Mouse (Mus musculus) neural tube, embryonic 12.5 days (tissue): ENCODE measurements at regions not wholly inside any gene's neighbourhood (a gene's known extent, or its start where the extent isn't known, plus 50 kb on each side); places are given as distances from the start of the nearest gene placed in this dataset.

ENCODE experiments used
- ATAC-seq: fragments of 200-750 bp; cut with Nextera tagmentation; 2 replicates; pipeline ENCODE4 v1.8.0; 2017; ENCODE audit warnings: low read depth, mild to moderate bottlenecking, moderate TSS enrichment, moderate library complexity; ENCODE audit not compliant: low FRiP score
- H3K27ac ChIP-seq: fragments of 300-500 bp; sonication (generic); 2 replicates; pipeline ENCODE4 v1.5.1; 2016
- H3K27me3 ChIP-seq: fragments of 300-500 bp; sonication (generic); replicated peaks from 2 replicates; pipeline ENCODE4 v1.6.1; 2016; ENCODE audit warnings: mild to moderate bottlenecking
- H3K36me3 ChIP-seq: fragments of 300-500 bp; sonication (generic); 2 replicates; pipeline ENCODE4 v1.6.1; 2016; ENCODE audit warnings: mild to moderate bottlenecking
- H3K4me1 ChIP-seq: fragments of 300-500 bp; sonication (generic); 2 replicates; pipeline ENCODE4 v1.6.1; 2016
- H3K4me2 ChIP-seq: fragments of 300-500 bp; sonication (generic); replicated peaks from 2 replicates; pipeline ENCODE4 v1.6.1; 2016; ENCODE audit warnings: mild to moderate bottlenecking
- H3K4me3 ChIP-seq: fragments of 300-500 bp; sonication (generic); 2 replicates; pipeline ENCODE4 v1.5.1; 2016
- H3K9ac ChIP-seq: fragments of 300-500 bp; sonication (generic); 2 replicates; pipeline ENCODE4 v1.6.1; 2016; ENCODE audit warnings: mild to moderate bottlenecking
- H3K9me3 ChIP-seq: fragments of 300-500 bp; sonication (generic); 2 replicates; pipeline ENCODE4 v1.6.1; 2016; ENCODE audit warnings: mild to moderate bottlenecking
- WGBS: fragments of 180-500 bp; shearing (Covaris S2); methylation state at CpG from one replicate; pipeline ENCODE4 v1.1.7; 2016; 5-methylcytosine and 5-hydroxymethylcytosine counted together

DNA sequence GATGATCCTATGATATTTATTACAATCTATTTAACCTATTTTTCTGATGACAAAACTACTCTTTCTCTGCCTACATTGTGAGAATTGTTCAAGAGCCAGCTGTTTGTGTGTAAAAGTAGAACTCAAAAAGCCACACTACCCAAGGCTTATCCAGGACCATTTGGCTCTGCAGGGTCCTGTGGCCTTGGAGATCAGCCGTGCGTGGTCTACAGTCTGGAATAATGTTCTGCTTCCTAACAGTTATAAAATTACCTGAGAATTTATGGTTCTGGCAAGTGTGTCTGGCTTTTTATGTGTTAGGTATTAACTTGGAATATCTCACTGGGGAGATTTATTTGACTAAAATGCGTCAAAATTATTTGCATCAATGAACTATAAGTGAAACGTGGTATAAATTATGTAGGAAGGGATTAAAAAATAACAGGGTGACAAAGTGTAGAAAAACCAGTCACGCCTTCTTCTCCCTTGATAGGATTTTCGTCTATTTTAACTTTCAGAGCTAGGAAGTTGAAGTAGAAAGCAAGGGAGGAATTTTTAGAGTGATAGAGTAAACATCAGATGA is 1789.0 kb upstream of the Gm7489 start:
- Histone ChIP-seq H3K4me1 (no peaks in the 10 kb centered on the region), H3K4me3 (no peak overlapping the region), H3K36me3 (no peaks in the 10 kb centered on the region), H3K4me2 (no peak overlapping the region), H3K9me3 (no peaks in the 10 kb centered on the region), H3K9ac (no peak overlapping the region), H3K27me3 (no peaks in the 10 kb centered on the region), H3K27ac (no peak overlapping the region)
- WGBS: 68% methylated on average over 6 of the region's 6 CpGs
- ATAC-seq: no peak

DNA sequence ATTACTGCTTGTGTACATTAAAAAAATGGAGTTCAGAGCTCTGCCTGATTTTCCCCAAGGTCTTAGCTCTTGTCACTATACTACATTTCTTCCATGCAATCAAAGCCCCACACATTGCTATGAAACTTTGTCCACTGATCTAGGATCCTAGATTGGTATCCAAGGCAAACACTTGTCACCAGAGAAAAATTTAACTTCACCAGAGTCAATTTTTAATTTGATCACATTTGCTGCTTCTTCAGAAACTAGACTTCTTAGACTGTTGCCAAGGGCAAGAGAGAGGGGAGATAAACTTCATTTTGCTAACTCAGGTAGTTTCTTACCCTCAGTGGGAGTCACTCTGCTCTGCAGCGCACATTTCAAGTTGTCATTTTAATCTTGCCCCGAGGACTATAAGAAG is 1775.9 kb upstream of the Gm7489 start:
- no peak for ATAC-seq
- Histone ChIP-seq H3K27me3 (no peaks in the 10 kb centered on the region), H3K4me3 (no peak overlapping the region), H3K4me2 (no peak overlapping the region), H3K27ac (no peak overlapping the region), H3K4me1 (no peaks in the 10 kb centered on the region), H3K36me3 (no peaks in the 10 kb centered on the region), H3K9ac (no peak overlapping the region), H3K9me3 (no peaks in the 10 kb centered on the region)
- 84% methylated on average over 2 of the region's 2 CpGs for WGBS

GRCm38 (mm10) chr15:52114368-52115036 is 1770.2 kb upstream of the Gm7489 start:
- Histone ChIP-seq H3K4me1 (no peaks in the 10 kb centered on the region), H3K27me3 (no peaks in the 10 kb centered on the region), H3K9me3 (no peaks in the 10 kb centered on the region), H3K4me2 (no peak overlapping the region), H3K27ac (no peak overlapping the region), H3K36me3 (no peaks in the 10 kb centered on the region), H3K9ac (no peak overlapping the region), H3K4me3 (no peak overlapping the region)
- 86% methylated on average over 2 of the region's 2 CpGs for WGBS
- no peak for ATAC-seq

GRCm38 (mm10) chr15:52136693-52137092 is 1748.0 kb upstream of the Gm7489 start:
- no peak overlapping the region for H3K27ac ChIP-seq
- WGBS: 78% methylated on average over 3 of the region's 3 CpGs
- H3K9me3 ChIP-seq: no peaks in the 10 kb centered on the region
- no peak overlapping the region for H3K4me2 ChIP-seq
- no peak for ATAC-seq
- no peak overlapping the region for H3K4me3 ChIP-seq
- H3K9ac ChIP-seq: no peak overlapping the region
- H3K36me3 ChIP-seq: no peaks in the 10 kb centered on the region
- H3K27me3 ChIP-seq: no peaks in the 10 kb centered on the region
- no peaks in the 10 kb centered on the region for H3K4me1 ChIP-seq

GRCm38 (mm10) chr15:52153421-52153820 is 1731.3 kb upstream of the Gm7489 start:
- Histone ChIP-seq H3K9me3 (no peaks in the 10 kb centered on the region), H3K27me3 (no peaks in the 10 kb centered on the region), H3K4me3 (no peak overlapping the region), H3K9ac (no peak overlapping the region), H3K4me2 (no peak overlapping the region), H3K36me3 (no peaks in the 10 kb centered on the region), H3K4me1 (no peaks in the 10 kb centered on the region), H3K27ac (no peak overlapping the region)
- WGBS: 31% methylated on average over 5 of the region's 5 CpGs
- no peak for ATAC-seq

GRCm38 (mm10) chr15:52155784-52156183 is 1728.9 kb upstream of the Gm7489 start:
- Histone ChIP-seq H3K27ac (no peak overlapping the region), H3K36me3 (no peaks in the 10 kb centered on the region), H3K9me3 (no peaks in the 10 kb centered on the region), H3K4me1 (peaks cover 6% of the 10 kb centered on the region), H3K4me2 (no peak overlapping the region), H3K9ac (no peak overlapping the region), H3K27me3 (no peaks in the 10 kb centered on the region), H3K4me3 (no peak overlapping the region)
- WGBS: 19% methylated on average over 1 of the region's 1 CpGs
- no peak for ATAC-seq

- no peak overlapping the region for H3K4me2 ChIP-seq
- H3K36me3 ChIP-seq: no peaks in the 10 kb centered on the region
- no peak overlapping the region for H3K9ac ChIP-seq
- whole genome bisulfite sequencing: 40% methylated on average over 4 of the region's 4 CpGs
- no peak overlapping the region for H3K4me3 ChIP-seq
- H3K9me3 ChIP-seq: no peaks in the 10 kb centered on the region
- no peaks in the 10 kb centered on the region for H3K27me3 ChIP-seq
- no peak for ATAC-seq
- H3K27ac ChIP-seq: no peak overlapping the region
- peaks cover 11% of the 10 kb centered on the region for H3K4me1 ChIP-seq
These were observed 1727.9 kb upstream of the Gm7489 start for GRCm38 (mm10) chr15:52156779-52157178.

- H3K27ac ChIP-seq: no peak overlapping the region
- no peaks in the 10 kb centered on the region for H3K9me3 ChIP-seq
- no peaks in the 10 kb centered on the region for H3K36me3 ChIP-seq
- peaks cover 11% of the 10 kb centered on the region for H3K4me1 ChIP-seq
- no peak overlapping the region for H3K9ac ChIP-seq
- H3K4me3 ChIP-seq: no peak overlapping the region
- peak; percentile 92 for ATAC-seq
- peak overlapping the region; percentile 44 for H3K4me2 ChIP-seq
- 17% methylated on average over 18 of the region's 18 CpGs for WGBS
- H3K27me3 ChIP-seq: no peaks in the 10 kb centered on the region
These were observed 1724.3 kb upstream of the Gm7489 start for GRCm38 (mm10) chr15:52160181-52161088.

GRCm38 (mm10) chr15:52161089-52161442 is 1723.6 kb upstream of the Gm7489 start:
- Histone ChIP-seq H3K4me1 (peaks cover 11% of the 10 kb centered on the region), H3K4me3 (no peak overlapping the region), H3K36me3 (no peaks in the 10 kb centered on the region), H3K9ac (no peak overlapping the region), H3K27ac (no peak overlapping the region), H3K4me2 (no peak overlapping the region), H3K27me3 (no peaks in the 10 kb centered on the region), H3K9me3 (no peaks in the 10 kb centered on the region)
- ATAC-seq: peak; percentile 30
- 16% methylated on average over 3 of the region's 3 CpGs for WGBS

GRCm38 (mm10) chr15:52161568-52162316 is 1723.0 kb upstream of the Gm7489 start:
- H3K4me1 ChIP-seq: peaks cover 11% of the 10 kb centered on the region
- H3K27me3 ChIP-seq: no peaks in the 10 kb centered on the region
- H3K36me3 ChIP-seq: no peaks in the 10 kb centered on the region
- H3K4me3 ChIP-seq: no peak overlapping the region
- H3K9me3 ChIP-seq: no peaks in the 10 kb centered on the region
- no peak overlapping the region for H3K27ac ChIP-seq
- H3K4me2 ChIP-seq: peak overlapping the region; percentile 42
- no peak overlapping the region for H3K9ac ChIP-seq
- WGBS: 18% methylated on average over 19 of the region's 19 CpGs
- peak; percentile 35; the same call in 1 of the 2 replicates for ATAC-seq

DNA sequence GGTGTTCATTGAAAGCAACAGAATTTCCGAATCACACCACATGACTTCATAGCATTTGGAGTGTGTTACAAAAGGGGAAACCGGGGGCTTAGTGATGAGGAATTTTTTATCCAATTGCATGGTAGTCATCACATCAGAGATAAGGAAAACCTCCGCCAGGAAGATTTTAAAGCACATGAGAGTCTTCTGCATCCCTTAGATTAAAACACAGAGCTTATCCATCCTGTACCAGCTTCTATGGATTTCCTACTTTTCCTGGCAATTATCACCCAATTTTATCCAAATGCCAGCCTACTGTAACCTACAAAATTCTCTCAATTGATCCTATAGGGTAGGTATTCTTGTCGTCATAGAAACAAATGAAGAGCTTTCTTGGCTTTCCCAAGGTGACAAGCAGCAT is 1718.6 kb upstream of the Gm7489 start:
- no peak for ATAC-seq
- 90% methylated on average over 4 of the region's 4 CpGs for WGBS
- no peak overlapping the region for H3K4me2 ChIP-seq
- no peaks in the 10 kb centered on the region for H3K9me3 ChIP-seq
- H3K36me3 ChIP-seq: no peaks in the 10 kb centered on the region
- H3K4me3 ChIP-seq: no peak overlapping the region
- H3K4me1 ChIP-seq: peaks cover 5% of the 10 kb centered on the region
- H3K9ac ChIP-seq: no peak overlapping the region
- H3K27ac ChIP-seq: no peak overlapping the region
- no peaks in the 10 kb centered on the region for H3K27me3 ChIP-seq
